Mouse (Mus musculus) urinary bladder, adult 2 months (tissue): ENCODE results near the gene Mvb12b. TPM values are rescaled to one million over a fixed set of nuclear protein-coding genes. Genes with fewer than 3 reads are reported as not detected.

Experiments used
- DNase-seq: peaks from one replicate; pipeline ENCODE4 v3.0.0; 2022; ENCODE audit warnings: low spot score
- polyA plus RNA-seq: library from polyadenylated mRNA; depleted of rRNA; stranded (reverse); fragments of >200 nt; gene quantifications from 2 replicates; pipeline ENCODE4 v1.2.3, GENCODE M21; 2012

Gene Mvb12b
- polyA plus RNA-seq, 1 experiment = 15.1 TPM

GRCm38 (mm10) chr2:33778466-33778865, 109.3 kb downstream of the Mvb12b start:
- no peak for DNase-seq

- DNase-seq = no peak
Observed at GRCm38 (mm10) chr2:33777051-33777450, 110.7 kb downstream of the Mvb12b start.

- no peak for DNase-seq
Observed at GRCm38 (mm10) chr2:33774884-33775283, 112.9 kb downstream of the Mvb12b start.

- no peak for DNase-seq
Observed at GRCm38 (mm10) chr2:33774106-33774505, 113.6 kb downstream of the Mvb12b start.

- DNase-seq = no peak
Observed at GRCm38 (mm10) chr2:33772439-33772838, 115.3 kb downstream of the Mvb12b start.

- no peak for DNase-seq
Observed at GRCm38 (mm10) chr2:33771388-33771787, 116.4 kb downstream of the Mvb12b start.

- DNase-seq = no peak
Observed at GRCm38 (mm10) chr2:33770526-33771130, 117.1 kb downstream of the Mvb12b start.

GRCm38 (mm10) chr2:33764476-33764875, 123.3 kb downstream of the Mvb12b start:
- DNase-seq = no peak

GRCm38 (mm10) chr2:33762210-33762609, 125.5 kb downstream of the Mvb12b start:
- DNase-seq = no peak

- DNase-seq = no peak
Observed at GRCm38 (mm10) chr2:33760571-33760991, 127.2 kb downstream of the Mvb12b start.

- DNase-seq = no peak
Observed at GRCm38 (mm10) chr2:33759447-33759846, 128.3 kb downstream of the Mvb12b start.

- no peak for DNase-seq
Observed at GRCm38 (mm10) chr2:33755633-33756020, 132.1 kb downstream of the Mvb12b start.

- no peak for DNase-seq
Observed at GRCm38 (mm10) chr2:33754980-33755632, 132.6 kb downstream of the Mvb12b start.

- DNase-seq = no peak
Observed at GRCm38 (mm10) chr2:33754317-33754633, 133.5 kb downstream of the Mvb12b start.

GRCm38 (mm10) chr2:33753630-33754316, 134.0 kb downstream of the Mvb12b start:
- DNase-seq = no peak

GRCm38 (mm10) chr2:33750611-33751010, 137.1 kb downstream of the Mvb12b start:
- DNase-seq = no peak

GRCm38 (mm10) chr2:33746471-33746870, 141.3 kb downstream of the Mvb12b start:
- no peak for DNase-seq

GRCm38 (mm10) chr2:33745724-33746123, 142.0 kb downstream of the Mvb12b start:
- no peak for DNase-seq

GRCm38 (mm10) chr2:33737128-33737527, 150.6 kb downstream of the Mvb12b start:
- no peak for DNase-seq

GRCm38 (mm10) chr2:33736722-33737121, 151.0 kb downstream of the Mvb12b start:
- DNase-seq = no peak

GRCm38 (mm10) chr2:33734781-33735485, 152.8 kb downstream of the Mvb12b start:
- peak; percentile 75 for DNase-seq

- no peak for DNase-seq
Observed at GRCm38 (mm10) chr2:33729701-33730100, 158.0 kb downstream of the Mvb12b start.

GRCm38 (mm10) chr2:33727199-33727598, 160.5 kb downstream of the Mvb12b start:
- no peak for DNase-seq
